Mouse (Mus musculus) cerebellum, adult 2 months (tissue): ENCODE data around the gene Dtnb.

ENCODE experiments used
- CTCF ChIP-seq: fragments of 200-500 bp; IDR thresholded peaks from 2 replicates; pipeline ENCODE4 v1.5.1; 2011; ENCODE audit warnings: low read depth, mild to moderate bottlenecking, control low read depth, low read length, moderate library complexity, borderline replicate concordance; ENCODE audit not compliant: insufficient read depth
- POLR2A ChIP-seq: fragments of 200-500 bp; IDR thresholded peaks from 2 replicates; pipeline ENCODE4 v1.6.1; 2011; ENCODE audit warnings: low read length, control low read depth, borderline replicate concordance; ENCODE audit not compliant: insufficient read depth

DNA sequence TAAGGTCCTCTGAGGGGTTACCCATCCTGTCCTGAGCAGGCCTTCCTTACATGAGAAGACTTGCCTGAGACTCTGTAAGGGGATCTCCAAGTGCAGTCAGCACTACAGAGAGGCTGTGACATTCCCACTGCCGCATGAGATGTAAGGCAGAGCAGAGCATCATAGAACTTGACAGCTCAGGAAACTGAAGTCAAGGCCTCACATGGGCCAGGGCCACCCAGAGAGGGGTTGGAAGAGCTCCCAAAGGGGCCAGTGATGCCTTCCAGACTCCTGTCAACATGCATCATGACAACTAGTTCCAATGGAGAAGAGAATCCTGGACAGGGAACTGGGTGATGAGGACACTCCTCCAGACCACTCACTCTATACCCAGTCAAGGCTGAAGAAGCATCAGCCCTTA lies 215.4 kb downstream of the Dtnb start:
- TF ChIP-seq CTCF (no peak), POLR2A (no peak)
